Mouse (Mus musculus) lung, adult 2 months (tissue): Measurements from ENCODE around the gene Cabp2.

Experiments used
- CTCF ChIP-seq: fragments of 200-500 bp; IDR thresholded peaks from 2 replicates; pipeline ENCODE4 v1.5.1; 2011; ENCODE audit warnings: mild to moderate bottlenecking, low read length, control low read depth; ENCODE audit not compliant: insufficient read depth
- POLR2A ChIP-seq: fragments of 200-500 bp; IDR thresholded peaks from 2 replicates; pipeline ENCODE4 v1.6.1; 2011; ENCODE audit warnings: low read depth, mild to moderate bottlenecking, control low read depth, low read length, borderline replicate concordance; ENCODE audit errors: extremely low read depth

DNA sequence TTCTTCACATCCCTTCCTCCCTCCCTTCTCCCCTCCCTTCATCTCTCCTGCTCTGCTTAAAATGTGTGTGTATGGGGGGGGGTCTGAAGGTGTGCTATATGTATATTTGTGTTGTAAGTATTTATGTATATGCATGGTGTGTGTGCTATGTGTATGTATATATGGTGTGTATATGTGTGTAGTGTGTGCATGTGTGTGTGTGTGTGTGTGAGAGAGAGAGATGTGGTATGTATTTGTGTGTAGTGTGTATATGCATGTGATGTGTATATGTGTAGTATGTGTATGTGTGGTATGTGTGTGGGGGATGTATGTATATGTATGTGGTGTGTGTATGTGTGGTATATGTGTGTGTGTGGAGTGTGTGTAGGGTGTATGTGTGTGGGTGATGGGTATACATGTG, 14.5 kb upstream of the Cabp2 start:
- TF ChIP-seq CTCF (no peak), POLR2A (no peak)
